Mouse (Mus musculus): ENCODE results near the gene Sh3tc1. TPM values are rescaled to one million over a fixed set of nuclear protein-coding genes. Genes with fewer than 3 reads are reported as not detected.

Gene Sh3tc1
- polyA plus RNA-seq (2012; rRNA removed), result 0.59 and 0.72 TPM in 2 replicates

GRCm38 (mm10) chr5:35739536-35740278, at the start of gene Sh3tc1:
Gene Sh3tc1 (minus strand): TSS chr5:35739987.
- Histone ChIP-seq H3K27ac (ENCODE audit: control insufficient read depth, insufficient read depth, low read depth, low read length) (no peak within 1 kb of the TSS), H3K4me3 (ENCODE audit: control insufficient read depth, low read depth, low read length) (peak within 1 kb of the TSS; percentile 38), H3K27me3 (ENCODE audit: control insufficient read depth, insufficient read depth, low read length) (no peaks in the 10 kb centered on the region), H3K4me1 (ENCODE audit: control insufficient read depth, insufficient read depth, low read length) (no peaks in the 10 kb centered on the region; the same call in none of the 2 replicates), H3K36me3 (ENCODE audit: control insufficient read depth, insufficient read depth, low read length) (no peaks in the 10 kb centered on the region)
- no peak for TF ChIP-seq CTCF (IDR thresholded peaks at IDR 0.05; ENCODE audit: control insufficient read depth, insufficient read depth, insufficient replicate concordance, low read depth, low read length)
- TF ChIP-seq POLR2A (IDR thresholded peaks at IDR 0.05; ENCODE audit: control insufficient read depth, low read depth, low read length), result no peak

GRCm38 (mm10) chr5:35788719-35789118, 48.9 kb upstream of the Sh3tc1 start:
- Histone ChIP-seq H3K27me3 (ENCODE audit: control insufficient read depth, insufficient read depth, low read length) (no peaks in the 10 kb centered on the region), H3K27ac (ENCODE audit: control insufficient read depth, insufficient read depth, low read depth, low read length) (no peak overlapping the region), H3K4me3 (ENCODE audit: control insufficient read depth, low read depth, low read length) (no peak overlapping the region), H3K36me3 (ENCODE audit: control insufficient read depth, insufficient read depth, low read length) (no peaks in the 10 kb centered on the region), H3K4me1 (ENCODE audit: control insufficient read depth, insufficient read depth, low read length) (peaks cover 7% of the 10 kb centered on the region)
- TF ChIP-seq CTCF (IDR thresholded peaks at IDR 0.05; ENCODE audit: control insufficient read depth, insufficient read depth, insufficient replicate concordance, low read depth, low read length) (no peak), POLR2A (IDR thresholded peaks at IDR 0.05; ENCODE audit: control insufficient read depth, low read depth, low read length) (no peak)

GRCm38 (mm10) chr5:35787847-35788246, 48.1 kb upstream of the Sh3tc1 start:
- TF ChIP-seq POLR2A (IDR thresholded peaks at IDR 0.05; ENCODE audit: control insufficient read depth, low read depth, low read length), result no peak
- TF ChIP-seq CTCF (IDR thresholded peaks at IDR 0.05; ENCODE audit: control insufficient read depth, insufficient read depth, insufficient replicate concordance, low read depth, low read length), result no peak
- H3K36me3 ChIP-seq (ENCODE audit: control insufficient read depth, insufficient read depth, low read length), result no peaks in the 10 kb centered on the region
- no peak overlapping the region for H3K27ac ChIP-seq (ENCODE audit: control insufficient read depth, insufficient read depth, low read depth, low read length)
- H3K4me1 ChIP-seq (ENCODE audit: control insufficient read depth, insufficient read depth, low read length), result peaks cover 7% of the 10 kb centered on the region
- no peaks in the 10 kb centered on the region for H3K27me3 ChIP-seq (ENCODE audit: control insufficient read depth, insufficient read depth, low read length)
- H3K4me3 ChIP-seq (ENCODE audit: control insufficient read depth, low read depth, low read length), result no peak overlapping the region

GRCm38 (mm10) chr5:35785853-35786252, 46.1 kb upstream of the Sh3tc1 start:
- Histone ChIP-seq H3K4me3 (ENCODE audit: control insufficient read depth, low read depth, low read length) (no peak overlapping the region), H3K36me3 (ENCODE audit: control insufficient read depth, insufficient read depth, low read length) (no peaks in the 10 kb centered on the region), H3K27me3 (ENCODE audit: control insufficient read depth, insufficient read depth, low read length) (no peaks in the 10 kb centered on the region), H3K27ac (ENCODE audit: control insufficient read depth, insufficient read depth, low read depth, low read length) (no peak overlapping the region), H3K4me1 (ENCODE audit: control insufficient read depth, insufficient read depth, low read length) (peaks cover 5% of the 10 kb centered on the region)
- TF ChIP-seq POLR2A (IDR thresholded peaks at IDR 0.05; ENCODE audit: control insufficient read depth, low read depth, low read length) (no peak), CTCF (IDR thresholded peaks at IDR 0.05; ENCODE audit: control insufficient read depth, insufficient read depth, insufficient replicate concordance, low read depth, low read length) (no peak)

GRCm38 (mm10) chr5:35782648-35783180, 42.9 kb upstream of the Sh3tc1 start:
- TF ChIP-seq CTCF (IDR thresholded peaks at IDR 0.05; ENCODE audit: control insufficient read depth, insufficient read depth, insufficient replicate concordance, low read depth, low read length) (no peak), POLR2A (IDR thresholded peaks at IDR 0.05; ENCODE audit: control insufficient read depth, low read depth, low read length) (no peak)

GRCm38 (mm10) chr5:35781116-35781515, 41.3 kb upstream of the Sh3tc1 start:
- Histone ChIP-seq H3K27ac (ENCODE audit: control insufficient read depth, insufficient read depth, low read depth, low read length) (no peak overlapping the region), H3K27me3 (ENCODE audit: control insufficient read depth, insufficient read depth, low read length) (no peaks in the 10 kb centered on the region), H3K4me3 (ENCODE audit: control insufficient read depth, low read depth, low read length) (no peak overlapping the region), H3K4me1 (ENCODE audit: control insufficient read depth, insufficient read depth, low read length) (no peaks in the 10 kb centered on the region), H3K36me3 (ENCODE audit: control insufficient read depth, insufficient read depth, low read length) (no peaks in the 10 kb centered on the region)
- TF ChIP-seq CTCF (IDR thresholded peaks at IDR 0.05; ENCODE audit: control insufficient read depth, insufficient read depth, insufficient replicate concordance, low read depth, low read length), result no peak
- no peak for TF ChIP-seq POLR2A (IDR thresholded peaks at IDR 0.05; ENCODE audit: control insufficient read depth, low read depth, low read length)

More at GRCm38 (mm10) chr5:35782648-35783180, 42.9 kb upstream of the Sh3tc1 start:
- H3K36me3 ChIP-seq (ENCODE audit: control insufficient read depth, insufficient read depth, low read length), result no peaks in the 10 kb centered on the region
- no peaks in the 10 kb centered on the region for H3K27me3 ChIP-seq (ENCODE audit: control insufficient read depth, insufficient read depth, low read length)
- no peaks in the 10 kb centered on the region for H3K4me1 ChIP-seq (ENCODE audit: control insufficient read depth, insufficient read depth, low read length)
- H3K4me3 ChIP-seq (ENCODE audit: control insufficient read depth, low read depth, low read length), result no peak overlapping the region
- H3K27ac ChIP-seq (ENCODE audit: control insufficient read depth, insufficient read depth, low read depth, low read length), result no peak overlapping the region

- TF ChIP-seq CTCF (IDR thresholded peaks at IDR 0.05; ENCODE audit: control insufficient read depth, insufficient read depth, insufficient replicate concordance, low read depth, low read length) (no peak), POLR2A (IDR thresholded peaks at IDR 0.05; ENCODE audit: control insufficient read depth, low read depth, low read length) (no peak)
- Histone ChIP-seq H3K4me1 (ENCODE audit: control insufficient read depth, insufficient read depth, low read length) (no peaks in the 10 kb centered on the region), H3K4me3 (ENCODE audit: control insufficient read depth, low read depth, low read length) (no peak overlapping the region), H3K36me3 (ENCODE audit: control insufficient read depth, insufficient read depth, low read length) (no peaks in the 10 kb centered on the region), H3K27me3 (ENCODE audit: control insufficient read depth, insufficient read depth, low read length) (no peaks in the 10 kb centered on the region), H3K27ac (ENCODE audit: control insufficient read depth, insufficient read depth, low read depth, low read length) (no peak overlapping the region)
These were observed 34.3 kb upstream of the Sh3tc1 start for GRCm38 (mm10) chr5:35774137-35774424.
